Mouse (Mus musculus): Measurements from ENCODE around the gene Sppl2c. TPM values are rescaled to one million over a fixed set of nuclear protein-coding genes. Genes with fewer than 3 reads are reported as not detected.

The Sppl2c gene
- not detected in 2 replicates for polyA plus RNA-seq (2012; rRNA removed)
- polyA plus RNA-seq (2014; fragmentation: Nextera tagmentation; extraction: Ambion mirVana): not detected in 2 replicates

- no peak for ATAC-seq (ENCODE audit: insufficient read depth)
- Histone ChIP-seq H3K4me1 (replicated peaks; ENCODE audit: control insufficient read depth in 2 of 2, insufficient read depth in 2 of 2, low read length in 1 of 2) (no peaks in the 10 kb centered on the region), H3K27ac (no peak within 1 kb of the TSS), H3K9ac (replicated peaks) (no peak within 1 kb of the TSS), H3K36me3 (replicated peaks; ENCODE audit: control insufficient read depth, insufficient read depth, low read depth) (no peaks in the 10 kb centered on the region), H3K4me3 (ENCODE audit: insufficient read depth in 1 of 2, low read depth in 2 of 2, low read length in 2 of 2) (no peak within 1 kb of the TSS), H3K4me2 (ENCODE audit: low read depth) (no peak within 1 kb of the TSS), H3K27me3 (ENCODE audit: control insufficient read depth, insufficient read depth, low read length) (no peaks in the 10 kb centered on the region), H3K9me3 (ENCODE audit: control insufficient read depth, low read length) (no peaks in the 10 kb centered on the region)
- no peak for DNase-seq (ENCODE audit: low read depth in 3 of 3, low spot score in 3 of 3)
- no peak for TF ChIP-seq CTCF (IDR thresholded peaks at IDR 0.05; ENCODE audit: low read depth)
- TF ChIP-seq EP300 (IDR thresholded peaks at IDR 0.05; ENCODE audit: low read depth): no peak
- 63% methylated on average over 13 of the region's 13 CpGs for WGBS (ENCODE audit: insufficient replicate concordance)
These were observed at the start of gene Sppl2c for GRCm38 (mm10) chr11:104186135-104186836. TSS of gene Sppl2c (plus strand) at chr11:104186327.

- DNase-seq (ENCODE audit: low read depth in 3 of 3, low spot score in 3 of 3) (no peak), ATAC-seq (ENCODE audit: insufficient read depth) (no peak)
- WGBS (ENCODE audit: insufficient replicate concordance): 39% methylated on average over 3 of the region's 3 CpGs
- TF ChIP-seq CTCF (IDR thresholded peaks at IDR 0.05; ENCODE audit: low read depth): no peak
- TF ChIP-seq EP300 (IDR thresholded peaks at IDR 0.05; ENCODE audit: low read depth): no peak
- no peak overlapping the region for H3K27ac ChIP-seq
- H3K27me3 ChIP-seq (ENCODE audit: control insufficient read depth, insufficient read depth, low read length): peaks cover 11% of the 10 kb centered on the region
- H3K4me1 ChIP-seq (replicated peaks; ENCODE audit: control insufficient read depth in 2 of 2, insufficient read depth in 2 of 2, low read length in 1 of 2): no peaks in the 10 kb centered on the region
- H3K9ac ChIP-seq (replicated peaks): no peak overlapping the region
- H3K9me3 ChIP-seq (ENCODE audit: control insufficient read depth, low read length): no peaks in the 10 kb centered on the region
- no peak overlapping the region for H3K4me2 ChIP-seq (ENCODE audit: low read depth)
- H3K36me3 ChIP-seq (replicated peaks; ENCODE audit: control insufficient read depth, insufficient read depth, low read depth): no peaks in the 10 kb centered on the region
- H3K4me3 ChIP-seq (ENCODE audit: insufficient read depth in 1 of 2, low read depth in 2 of 2, low read length in 2 of 2): no peak overlapping the region
These were observed 47.2 kb upstream of the Sppl2c start for GRCm38 (mm10) chr11:104138976-104139375.

- DNase-seq (ENCODE audit: low read depth in 3 of 3, low spot score in 3 of 3) (no peak), ATAC-seq (ENCODE audit: insufficient read depth) (no peak)
- no peak for TF ChIP-seq EP300 (IDR thresholded peaks at IDR 0.05; ENCODE audit: low read depth)
- no peak for TF ChIP-seq CTCF (IDR thresholded peaks at IDR 0.05; ENCODE audit: low read depth)
- Histone ChIP-seq H3K4me2 (ENCODE audit: low read depth) (no peak overlapping the region), H3K27me3 (ENCODE audit: control insufficient read depth, insufficient read depth, low read length) (no peaks in the 10 kb centered on the region), H3K36me3 (replicated peaks; ENCODE audit: control insufficient read depth, insufficient read depth, low read depth) (no peaks in the 10 kb centered on the region), H3K9ac (replicated peaks) (no peak overlapping the region), H3K9me3 (ENCODE audit: control insufficient read depth, low read length) (no peaks in the 10 kb centered on the region), H3K27ac (no peak overlapping the region), H3K4me3 (ENCODE audit: insufficient read depth in 1 of 2, low read depth in 2 of 2, low read length in 2 of 2) (no peak overlapping the region), H3K4me1 (replicated peaks; ENCODE audit: control insufficient read depth in 2 of 2, insufficient read depth in 2 of 2, low read length in 1 of 2) (no peaks in the 10 kb centered on the region)
- WGBS (ENCODE audit: insufficient replicate concordance): 79% methylated on average over 1 of the region's 1 CpGs
These were observed 41.2 kb upstream of the Sppl2c start for GRCm38 (mm10) chr11:104144930-104145329.

GRCm38 (mm10) chr11:104148787-104149186 is 37.3 kb upstream of the Sppl2c start:
- no peak for ATAC-seq (ENCODE audit: insufficient read depth)
- 47% methylated on average over 7 of the region's 7 CpGs for WGBS (ENCODE audit: insufficient replicate concordance)

GRCm38 (mm10) chr11:104150911-104151310 is 35.2 kb upstream of the Sppl2c start:
- H3K4me3 ChIP-seq (ENCODE audit: insufficient read depth in 1 of 2, low read depth in 2 of 2, low read length in 2 of 2): no peak overlapping the region
- H3K36me3 ChIP-seq (replicated peaks; ENCODE audit: control insufficient read depth, insufficient read depth, low read depth): no peaks in the 10 kb centered on the region
- WGBS (ENCODE audit: insufficient replicate concordance): 61% methylated on average over 5 of the region's 5 CpGs
- ATAC-seq (ENCODE audit: insufficient read depth): no peak
- no peaks in the 10 kb centered on the region for H3K9me3 ChIP-seq (ENCODE audit: control insufficient read depth, low read length)
- DNase-seq (ENCODE audit: low read depth in 3 of 3, low spot score in 3 of 3): no peak
- no peak for TF ChIP-seq CTCF (IDR thresholded peaks at IDR 0.05; ENCODE audit: low read depth)
- no peak for TF ChIP-seq EP300 (IDR thresholded peaks at IDR 0.05; ENCODE audit: low read depth)
- no peak overlapping the region for H3K4me2 ChIP-seq (ENCODE audit: low read depth)
- H3K27me3 ChIP-seq (ENCODE audit: control insufficient read depth, insufficient read depth, low read length): no peaks in the 10 kb centered on the region
- no peaks in the 10 kb centered on the region for H3K4me1 ChIP-seq (replicated peaks; ENCODE audit: control insufficient read depth in 2 of 2, insufficient read depth in 2 of 2, low read length in 1 of 2)
- no peak overlapping the region for H3K27ac ChIP-seq
- H3K9ac ChIP-seq (replicated peaks): no peak overlapping the region

More at GRCm38 (mm10) chr11:104148787-104149186, 37.3 kb upstream of the Sppl2c start:
- no peak for DNase-seq (ENCODE audit: low read depth in 3 of 3, low spot score in 3 of 3)
- H3K36me3 ChIP-seq (replicated peaks; ENCODE audit: control insufficient read depth, insufficient read depth, low read depth): no peaks in the 10 kb centered on the region
- H3K27ac ChIP-seq: no peak overlapping the region
- no peak for TF ChIP-seq CTCF (IDR thresholded peaks at IDR 0.05; ENCODE audit: low read depth)
- TF ChIP-seq EP300 (IDR thresholded peaks at IDR 0.05; ENCODE audit: low read depth): no peak
- no peaks in the 10 kb centered on the region for H3K4me1 ChIP-seq (replicated peaks; ENCODE audit: control insufficient read depth in 2 of 2, insufficient read depth in 2 of 2, low read length in 1 of 2)
- H3K9ac ChIP-seq (replicated peaks): no peak overlapping the region
- no peak overlapping the region for H3K4me3 ChIP-seq (ENCODE audit: insufficient read depth in 1 of 2, low read depth in 2 of 2, low read length in 2 of 2)
- H3K4me2 ChIP-seq (ENCODE audit: low read depth): no peak overlapping the region
- no peaks in the 10 kb centered on the region for H3K27me3 ChIP-seq (ENCODE audit: control insufficient read depth, insufficient read depth, low read length)
- H3K9me3 ChIP-seq (ENCODE audit: control insufficient read depth, low read length): no peaks in the 10 kb centered on the region

Measured in liver, embryonic 14.5 days (tissue).